Comparison of ENCODE assay signal across 11 mouse cellular contexts in genomic region chr9:58043496-58044017, GRCm38 (mm10). TPM values are rescaled to one million over a fixed set of nuclear protein-coding genes. Genes with fewer than 3 reads are reported as not detected.
DNase-seq lines count a peak whose midpoint lies in the region; ATAC-seq and TF ChIP-seq lines count a peak whose summit lies in the region.
"Had no signal": no experiment of that assay in that cellular context is flagged by ENCODE, and none has a peak within 500 bp of the region (broad histone marks: within the 10 kb centered on the region; RNA-seq: fewer than 3 reads in every experiment).

No protein-coding gene starts in this region.

- H3K36me3 ChIP-seq in limb, embryonic 10.5 days: no peaks in the 10 kb centered on the region
- H3K36me3 ChIP-seq in stomach, postnatal 0 days (ENCODE audit: control insufficient read depth, insufficient read depth, low read length): no peaks in the 10 kb centered on the region
- H3K36me3 ChIP-seq: heart, embryonic 13.5 days had no signal

- ATAC-seq in stomach, postnatal 0 days (ENCODE audit: low FRiP score, low TSS enrichment): no peak

- 0 out of 2 replicates have a peak overlapping the region, but pooled peaks have one; percentile 2 for H3K27ac ChIP-seq in limb, embryonic 10.5 days
- no peak overlapping the region for H3K27ac ChIP-seq in stomach, postnatal 0 days (replicated peaks)
- H3K27ac ChIP-seq: heart, embryonic 13.5 days; liver, embryonic 14.5 days had no signal

- 88% methylated on average over 10 of the region's 10 CpGs for WGBS in limb, embryonic 10.5 days
- WGBS in stomach, postnatal 0 days: 79% methylated on average over 10 of the region's 10 CpGs

- no peak for TF ChIP-seq EP300 in stomach, postnatal 0 days (optimal IDR thresholded peaks at IDR 0.05)

- H3K27me3 ChIP-seq in limb, embryonic 10.5 days (ENCODE audit: low read depth, poor library complexity, severe bottlenecking): peaks cover 53% of the 10 kb centered on the region
- no peaks in the 10 kb centered on the region for H3K27me3 ChIP-seq in stomach, postnatal 0 days (ENCODE audit: control insufficient read depth, insufficient read depth, low read length)

- H3K4me3 ChIP-seq in limb, embryonic 10.5 days: no peak overlapping the region
- no peak overlapping the region for H3K4me3 ChIP-seq in stomach, postnatal 0 days (ENCODE audit: low read depth, low read length)
- H3K4me3 ChIP-seq: heart, embryonic 13.5 days had no signal

- no peak overlapping the region for H3K4me2 ChIP-seq in stomach, postnatal 0 days (replicated peaks; ENCODE audit: low read depth)
- H3K4me2 ChIP-seq: heart, embryonic 13.5 days had no signal

- DNase-seq in urinary bladder, postnatal 14 days (ENCODE audit: low spot score): peak; percentile 40
- no peak for DNase-seq in urinary bladder, postnatal 25 days (ENCODE audit: low spot score)
- peak; percentile 87 for DNase-seq in gastrocnemius, postnatal 25 days
- no peak for DNase-seq in limb, embryonic 10.5 days (ENCODE audit: low spot score)
- no peak for DNase-seq in right cerebral cortex, adult 2 months (ENCODE audit: low spot score in 2 of 2)
- no peak for DNase-seq in stomach, postnatal 0 days (ENCODE audit: low spot score)
- DNase-seq in B cell, adult 2 months: no peak
- DNase-seq: cerebellum, adult 9-11 months; kidney, adult 8-10 months had no signal

- TF ChIP-seq CTCF in stomach, postnatal 0 days (IDR thresholded peaks at IDR 0.05; ENCODE audit: low read depth): no peak

- H3K9me3 ChIP-seq in limb, embryonic 10.5 days (replicated peaks): no peaks in the 10 kb centered on the region
- no peaks in the 10 kb centered on the region for H3K9me3 ChIP-seq in stomach, postnatal 0 days (ENCODE audit: control insufficient read depth, low read length)
- H3K9me3 ChIP-seq: heart, embryonic 13.5 days had no signal

- peaks cover 69% of the 10 kb centered on the region for H3K4me1 ChIP-seq in limb, embryonic 10.5 days
- H3K4me1 ChIP-seq in stomach, postnatal 0 days (replicated peaks; ENCODE audit: control insufficient read depth, insufficient read depth): no peaks in the 10 kb centered on the region

- no peak overlapping the region for H3K9ac ChIP-seq in stomach, postnatal 0 days (ENCODE audit: low read length)
- H3K9ac ChIP-seq: heart, embryonic 13.5 days; liver, embryonic 14.5 days had no signal

RNA-seq across cellular contexts. Expression of gene Stra6, which starts 20.0 kb away (rescaled TPM):
- total RNA-seq in gastrocnemius, postnatal 25 days (2021): under 1 TPM; 0.38 to 0.41 TPM
- 45.3 and 59.9 TPM in 2 replicates for polyA plus RNA-seq in limb, embryonic 10.5 days (2016; fragmentation: Nextera tagmentation; extraction: Ambion mirVana)
- polyA plus RNA-seq in stomach, postnatal 0 days (2015; fragmentation: Nextera tagmentation; extraction: Ambion mirVana): 0.18 and 0.56 TPM in 2 replicates

RNA-seq across cellular contexts. Expression of gene Cyp11a1, which starts 37.3 kb away (rescaled TPM):
- under 1 TPM; 0.15 to 0.32 TPM for total RNA-seq in gastrocnemius, postnatal 25 days (2021)
- 0.26 TPM in 1 of 2 replicates, not detected in the other for polyA plus RNA-seq in limb, embryonic 10.5 days (2016; fragmentation: Nextera tagmentation; extraction: Ambion mirVana)
- polyA plus RNA-seq in stomach, postnatal 0 days (2015; fragmentation: Nextera tagmentation; extraction: Ambion mirVana): 0.98 and 1.0 TPM in 2 replicates

Comparison
In these comparisons a context has a peak if more than half of its experiments do, and no peak if none do; other contexts are left out.
1. DNase-seq: peak in urinary bladder, postnatal 14 days (single experiment) and gastrocnemius, postnatal 25 days (single experiment); none in urinary bladder, postnatal 25 days (single experiment), limb, embryonic 10.5 days (single experiment), right cerebral cortex, adult 2 months (0 of 2), stomach, postnatal 0 days (single experiment) and B cell, adult 2 months (0 of 2).
2. RNA of gene Stra6, which starts 20.0 kb away (polyA plus RNA-seq): 45.3 to 59.9 TPM in limb, embryonic 10.5 days; 0.18 to 0.56 TPM in stomach, postnatal 0 days; every median in the first group is over 10 times any median in the second.